Mouse (Mus musculus): Measurements from ENCODE around the gene Wfdc17.

- TF ChIP-seq CTCF (conservative IDR thresholded peaks at IDR 0.05; ENCODE audit: low read length), result no peak
- no peak for TF ChIP-seq NANOG (IDR thresholded peaks at IDR 0.05; ENCODE audit: borderline replicate concordance, low read length)
Measured at GRCm38 (mm10) chr11:83658797-83659196, 45.0 kb upstream of the Wfdc17 start.

Data from E14TG2a.4 (cell line).